Mouse (Mus musculus): ENCODE results near the gene Smyd1. TPM values are rescaled to one million over a fixed set of nuclear protein-coding genes. Genes with fewer than 3 reads are reported as not detected.

Gene Smyd1
- total and polyA plus RNA-seq, 3 experiments: 0.08 to 0.37 (median 0.08) TPM

DNA sequence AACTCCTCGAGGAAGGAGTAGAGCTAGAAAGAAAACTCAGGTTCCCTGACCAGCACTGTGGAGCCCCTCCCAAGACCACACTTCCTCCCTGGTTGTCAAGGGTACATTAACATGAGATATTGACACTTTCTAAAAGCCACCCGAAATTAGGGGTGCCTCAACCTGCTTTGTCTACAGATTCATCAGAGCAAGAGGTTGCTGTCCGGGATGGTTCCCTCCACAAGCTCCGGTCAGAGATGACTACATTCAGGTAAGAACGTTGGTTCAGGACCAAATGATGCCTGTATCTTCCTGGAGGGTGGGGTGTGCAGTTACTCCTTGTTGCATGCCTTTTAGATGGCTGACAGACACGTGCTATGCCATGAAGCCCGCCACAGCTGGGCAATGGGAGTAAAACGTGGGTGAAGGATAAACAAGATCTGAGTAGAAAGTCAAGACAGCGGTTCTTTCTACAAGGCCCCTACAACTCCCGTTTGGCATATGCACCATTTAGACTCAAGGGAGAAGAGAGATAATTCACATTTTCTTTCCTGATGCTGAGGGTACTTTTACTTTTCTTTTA, 30.9 kb upstream of the Smyd1 start:
- in situ Hi-C loops (cut with MboI; ENCODE audit: low pct_ligation_motif_present, low pct_unique_long_range_greater_than_20kb, low sequenced_read_pairs) (no loop called here), dilution Hi-C loops (cut with MboI; ENCODE audit: extremely low pct_ligation_motif_present, extremely low pct_unique_long_range_greater_than_20kb, low sequenced_read_pairs) (no loop called here)
- TF ChIP-seq CHD2 (IDR thresholded peaks at IDR 0.05; ENCODE audit: low read length): no peak
- no peak for TF ChIP-seq ELF1 (IDR thresholded peaks at IDR 0.05; ENCODE audit: low read depth, low read length)
- TF ChIP-seq CTCF (conservative IDR thresholded peaks at IDR 0.05 in 1 of 2, IDR thresholded peaks at IDR 0.05 in 1 of 2; ENCODE audit: low read depth in 2 of 2, low read length in 2 of 2): no peak
- TF ChIP-seq ZMIZ1 (IDR thresholded peaks at IDR 0.05; ENCODE audit: low read depth, low read length): no peak
- TF ChIP-seq ZNF384 (IDR thresholded peaks at IDR 0.05; ENCODE audit: low read depth, low read length): no peak
- TF ChIP-seq TBP (conservative IDR thresholded peaks at IDR 0.05; ENCODE audit: low read depth, low read length): no peak
- TF ChIP-seq JUN (IDR thresholded peaks at IDR 0.05; ENCODE audit: insufficient read depth, low read depth, low read length): no peak
- no peak for TF ChIP-seq BHLHE40 (IDR thresholded peaks at IDR 0.05; ENCODE audit: low read depth, low read length)
- TF ChIP-seq ETS1 (conservative IDR thresholded peaks at IDR 0.05; ENCODE audit: low read depth, low read length): no peak
- no peak for TF ChIP-seq EP300 (IDR thresholded peaks at IDR 0.05; ENCODE audit: low read length)
- no peak for TF ChIP-seq TCF12 (IDR thresholded peaks at IDR 0.05; ENCODE audit: low read depth, low read length)
- TF ChIP-seq GABPA (IDR thresholded peaks at IDR 0.05; ENCODE audit: insufficient replicate concordance, low read depth, low read length): no peak
- TF ChIP-seq POLR2A (IDR thresholded peaks at IDR 0.05; ENCODE audit: low read depth, low read length): no peak
- no peak for TF ChIP-seq USF2 (conservative IDR thresholded peaks at IDR 0.05; ENCODE audit: low read depth, low read length)
- no peak for TF ChIP-seq POLR2AphosphoS2 (IDR thresholded peaks at IDR 0.05; ENCODE audit: low read depth, low read length)
- TF ChIP-seq SMC3 (IDR thresholded peaks at IDR 0.05; ENCODE audit: low read depth, low read length): no peak
- no peak overlapping the region for H3K27ac ChIP-seq (ENCODE audit: insufficient read depth, low read depth)
- DNase-seq (ENCODE audit: extremely low read depth): no peak
- peaks cover 1% of the 10 kb centered on the region for H3K9me3 ChIP-seq (replicated peaks; ENCODE audit: low read length)
- H3K4me2 ChIP-seq (ENCODE audit: insufficient read depth, low read depth, poor library complexity, severe bottlenecking): no peak overlapping the region
- no peaks in the 10 kb centered on the region for H3K79me2 ChIP-seq (replicated peaks; ENCODE audit: control insufficient read depth, extremely low read depth, insufficient read depth, poor library complexity, severe bottlenecking)
- no peaks in the 10 kb centered on the region for H3K36me3 ChIP-seq (replicated peaks in 1 of 2; ENCODE audit: control insufficient read depth in 1 of 2, insufficient read depth in 1 of 2, low read length in 1 of 2)
- H3K9ac ChIP-seq (ENCODE audit: insufficient read depth, low read depth): no peak overlapping the region
- no peaks in the 10 kb centered on the region for H3K27me3 ChIP-seq (replicated peaks)
- peaks cover 0 to 13% of the 10 kb centered on the region in 2 experiments; a peak in 2 of 4 replicates for H3K4me1 ChIP-seq (ENCODE audit: control insufficient read depth in 1 of 2, insufficient read depth in 2 of 2)
- no peak overlapping the region for H3K4me3 ChIP-seq (replicated peaks in 1 of 3; ENCODE audit: low read depth in 2 of 3, low read length in 2 of 3, poor library complexity in 1 of 3)

GRCm38 (mm10) chr6:71352201-71352600, 30.2 kb upstream of the Smyd1 start:
- in situ Hi-C loops (cut with MboI; ENCODE audit: low pct_ligation_motif_present, low pct_unique_long_range_greater_than_20kb, low sequenced_read_pairs) (no loop called here), dilution Hi-C loops (cut with MboI; ENCODE audit: extremely low pct_ligation_motif_present, extremely low pct_unique_long_range_greater_than_20kb, low sequenced_read_pairs) (no loop called here)

More at GRCm38 (mm10) chr6:71352201-71352600, 30.2 kb upstream of the Smyd1 start:
- no peak overlapping the region for H3K4me3 ChIP-seq (replicated peaks in 1 of 3; ENCODE audit: low read depth in 2 of 3, low read length in 2 of 3, poor library complexity in 1 of 3)
- no peak for TF ChIP-seq POLR2AphosphoS2 (IDR thresholded peaks at IDR 0.05; ENCODE audit: low read depth, low read length)
- no peak for TF ChIP-seq MYC (IDR thresholded peaks at IDR 0.05; ENCODE audit: low read depth, low read length)
- no peak for TF ChIP-seq ZC3H11A (IDR thresholded peaks at IDR 0.05; ENCODE audit: low read depth, low read length)
- no peak for TF ChIP-seq ETS1 (conservative IDR thresholded peaks at IDR 0.05; ENCODE audit: low read depth, low read length)
- TF ChIP-seq BHLHE40 (IDR thresholded peaks at IDR 0.05; ENCODE audit: low read depth, low read length): no peak
- no peak for TF ChIP-seq UBTF (IDR thresholded peaks at IDR 0.05; ENCODE audit: low read depth, low read length)
- no peak for TF ChIP-seq CTCF (conservative IDR thresholded peaks at IDR 0.05 in 1 of 2, IDR thresholded peaks at IDR 0.05 in 1 of 2; ENCODE audit: low read depth in 2 of 2, low read length in 2 of 2)
- no peak for TF ChIP-seq E2F4 (IDR thresholded peaks at IDR 0.05; ENCODE audit: insufficient replicate concordance, low read depth, low read length)
- TF ChIP-seq CHD2 (IDR thresholded peaks at IDR 0.05; ENCODE audit: low read length): no peak
- no peak for TF ChIP-seq NELFE (IDR thresholded peaks at IDR 0.05; ENCODE audit: low read depth, low read length)
- no peak for TF ChIP-seq ZMIZ1 (IDR thresholded peaks at IDR 0.05; ENCODE audit: low read depth, low read length)
- TF ChIP-seq EP300 (IDR thresholded peaks at IDR 0.05; ENCODE audit: low read length): no peak
- no peak for DNase-seq (ENCODE audit: extremely low read depth)
- no peak overlapping the region for H3K27ac ChIP-seq (ENCODE audit: insufficient read depth, low read depth)
- H3K36me3 ChIP-seq (replicated peaks in 1 of 2; ENCODE audit: control insufficient read depth in 1 of 2, insufficient read depth in 1 of 2, low read length in 1 of 2): no peaks in the 10 kb centered on the region
- H3K79me2 ChIP-seq (replicated peaks; ENCODE audit: control insufficient read depth, extremely low read depth, insufficient read depth, poor library complexity, severe bottlenecking): no peaks in the 10 kb centered on the region
- peak overlapping the region; percentile 35; the same call in 1 of the 2 replicates for H3K4me2 ChIP-seq (ENCODE audit: insufficient read depth, low read depth, poor library complexity, severe bottlenecking)
- H3K9me3 ChIP-seq (replicated peaks; ENCODE audit: low read length): peaks cover 3% of the 10 kb centered on the region
- H3K4me1 ChIP-seq (ENCODE audit: control insufficient read depth in 1 of 2, insufficient read depth in 2 of 2): peaks cover 0 to 8% of the 10 kb centered on the region in 2 experiments; a peak in 2 of 4 replicates
- H3K27me3 ChIP-seq (replicated peaks): no peaks in the 10 kb centered on the region
- no peak overlapping the region for H3K9ac ChIP-seq (ENCODE audit: insufficient read depth, low read depth)
